Mouse (Mus musculus) intestine, postnatal 0 days (tissue): ENCODE results near the gene Ranbp2. TPM values are rescaled to one million over a fixed set of nuclear protein-coding genes. Genes with fewer than 3 reads are reported as not detected.

Experiments used
- ATAC-seq: fragments of 200-750 bp; cut with Nextera tagmentation; 2 replicates; pipeline ENCODE4 v1.8.0; 2017; ENCODE audit warnings: mild to moderate bottlenecking, moderate TSS enrichment, moderate library complexity
- H3K27ac ChIP-seq: fragments of 300-500 bp; sonication (generic); 2 replicates; pipeline ENCODE4 v1.5.1; 2014; ENCODE audit warnings: mild to moderate bottlenecking, low read depth, low read length, moderate library complexity
- H3K27me3 ChIP-seq: fragments of 300-500 bp; sonication (generic); replicated peaks from 2 replicates; pipeline ENCODE4 v1.6.1; 2014; ENCODE audit warnings: low read length, mixed read lengths; ENCODE audit not compliant: control insufficient read depth, insufficient read depth
- H3K36me3 ChIP-seq: fragments of 300-500 bp; sonication (generic); 2 replicates; pipeline ENCODE4 v1.6.1; 2014; ENCODE audit warnings: mild to moderate bottlenecking, moderate library complexity; ENCODE audit not compliant: control insufficient read depth, insufficient read depth
- H3K4me1 ChIP-seq: fragments of 300-500 bp; sonication (generic); replicated peaks from 2 replicates; pipeline ENCODE4 v1.6.1; 2014; ENCODE audit warnings: antibody characterized with exemption, low read length, mixed read lengths; ENCODE audit not compliant: control insufficient read depth, insufficient read depth
- H3K4me2 ChIP-seq: fragments of 300-500 bp; sonication (generic); replicated peaks from 2 replicates; pipeline ENCODE4 v1.6.1; 2014; ENCODE audit warnings: low read depth, mild to moderate bottlenecking, moderate library complexity
- H3K4me3 ChIP-seq: fragments of 300-500 bp; sonication (generic); 2 replicates; pipeline ENCODE4 v1.5.1; 2014; ENCODE audit warnings: low read depth, low read length
- H3K9ac ChIP-seq: fragments of 300-500 bp; sonication (generic); 2 replicates; pipeline ENCODE4 v1.6.1; 2014; ENCODE audit warnings: mild to moderate bottlenecking, low read depth, low read length
- H3K9me3 ChIP-seq: fragments of 300-500 bp; sonication (generic); 2 replicates; pipeline ENCODE4 v1.6.1; 2016; ENCODE audit warnings: mixed run types; ENCODE audit not compliant: control insufficient read depth
- CTCF ChIP-seq: sonication (generic); IDR thresholded peaks from 2 replicates; pipeline ENCODE4 v1.5.1; 2016; ENCODE audit warnings: low read depth, mild to moderate bottlenecking, control low read depth, antibody characterized with exemption, moderate library complexity
- WGBS: fragments of 180-500 bp; shearing (Covaris S2); extraction: QIAGEN DNeasy Blood & Tissue Kit; methylation state at CpG from one replicate; pipeline ENCODE4 v1.1.7; 2014; 5-methylcytosine and 5-hydroxymethylcytosine counted together
- polyA plus RNA-seq: library from polyadenylated mRNA; unstranded; fragments of >200 nt; fragmentation: Nextera tagmentation; extraction: Ambion mirVana; gene quantifications from 2 replicates; pipeline ENCODE4 v1.2.1, GENCODE M21; 2015

Ranbp2 gene
- polyA plus RNA-seq, result 8.0 and 9.0 TPM in 2 replicates

GRCm38 (mm10) chr10:58446384-58447279, at the start of gene Ranbp2:
Gene Ranbp2 (plus strand): TSS chr10:58446920.
- Histone ChIP-seq H3K4me2 (peak within 1 kb of the TSS; percentile 64), H3K9me3 (no peaks in the 10 kb centered on the region), H3K4me1 (no peaks in the 10 kb centered on the region), H3K27ac (peak within 1 kb of the TSS; percentile 99), H3K4me3 (peak within 1 kb of the TSS; percentile 98), H3K9ac (peak within 1 kb of the TSS; percentile 97), H3K36me3 (no peaks in the 10 kb centered on the region), H3K27me3 (no peaks in the 10 kb centered on the region)
- peak; percentile 45; the same call in 1 of the 2 replicates for TF ChIP-seq CTCF
- ATAC-seq, result peak; percentile 99
- WGBS, result under 1% methylated on average over 84 of the region's 91 CpGs

- Histone ChIP-seq H3K9ac (no peak overlapping the region), H3K27ac (no peak overlapping the region), H3K36me3 (peaks cover 20% of the 10 kb centered on the region), H3K4me3 (no peak overlapping the region), H3K4me1 (peaks cover 3% of the 10 kb centered on the region; the same call in 1 of the 2 replicates), H3K4me2 (no peak overlapping the region), H3K27me3 (no peaks in the 10 kb centered on the region), H3K9me3 (no peaks in the 10 kb centered on the region)
- TF ChIP-seq CTCF, result no peak
- ATAC-seq, result no peak
- WGBS, result 93% methylated on average over 8 of the region's 8 CpGs
Measured at GRCm38 (mm10) chr10:58398941-58399340, 47.8 kb upstream of the Ranbp2 start.

GRCm38 (mm10) chr10:58401838-58402237, 44.9 kb upstream of the Ranbp2 start:
- no peak overlapping the region for H3K4me2 ChIP-seq
- WGBS, result 75% methylated on average over 3 of the region's 3 CpGs

GRCm38 (mm10) chr10:58404639-58405038, 42.1 kb upstream of the Ranbp2 start:
- Histone ChIP-seq H3K36me3 (peaks cover 27% of the 10 kb centered on the region), H3K4me1 (no peaks in the 10 kb centered on the region; the same call in none of the 2 replicates), H3K4me3 (no peak overlapping the region), H3K27ac (no peak overlapping the region), H3K9me3 (no peaks in the 10 kb centered on the region), H3K27me3 (no peaks in the 10 kb centered on the region), H3K4me2 (no peak overlapping the region), H3K9ac (no peak overlapping the region)
- WGBS, result 82% methylated on average over 6 of the region's 6 CpGs
- ATAC-seq, result no peak
- TF ChIP-seq CTCF, result no peak

More at GRCm38 (mm10) chr10:58401838-58402237, 44.9 kb upstream of the Ranbp2 start:
- Histone ChIP-seq H3K9ac (no peak overlapping the region), H3K4me3 (no peak overlapping the region), H3K4me1 (no peaks in the 10 kb centered on the region; the same call in none of the 2 replicates), H3K27ac (no peak overlapping the region), H3K9me3 (no peaks in the 10 kb centered on the region), H3K36me3 (peaks cover 25% of the 10 kb centered on the region), H3K27me3 (no peaks in the 10 kb centered on the region)
- no peak for ATAC-seq
- no peak for TF ChIP-seq CTCF

GRCm38 (mm10) chr10:58405285-58405948, 41.3 kb upstream of the Ranbp2 start:
- H3K27me3 ChIP-seq, result no peaks in the 10 kb centered on the region

GRCm38 (mm10) chr10:58405949-58406305, 40.8 kb upstream of the Ranbp2 start:
- no peaks in the 10 kb centered on the region; the same call in none of the 2 replicates for H3K4me1 ChIP-seq
- H3K4me3 ChIP-seq, result no peak overlapping the region
- H3K4me2 ChIP-seq, result 0 out of 2 replicates have a peak overlapping the region, but pooled peaks have one; percentile 17
- H3K27ac ChIP-seq, result peak overlapping the region; percentile 72
- no peak overlapping the region for H3K9ac ChIP-seq
- H3K9me3 ChIP-seq, result no peaks in the 10 kb centered on the region
- ATAC-seq, result peak; percentile 66
- peak; percentile 58 for TF ChIP-seq CTCF
- no peaks in the 10 kb centered on the region for H3K27me3 ChIP-seq
- H3K36me3 ChIP-seq, result peaks cover 34% of the 10 kb centered on the region
- 64% methylated on average over 2 of the region's 2 CpGs for WGBS

More at GRCm38 (mm10) chr10:58405285-58405948, 41.3 kb upstream of the Ranbp2 start:
- Histone ChIP-seq H3K4me1 (no peaks in the 10 kb centered on the region; the same call in none of the 2 replicates), H3K27ac (peak overlapping the region; percentile 72), H3K4me3 (no peak overlapping the region), H3K4me2 (0 out of 2 replicates have a peak overlapping the region, but pooled peaks have one; percentile 17), H3K9me3 (no peaks in the 10 kb centered on the region), H3K36me3 (peaks cover 34% of the 10 kb centered on the region), H3K9ac (no peak overlapping the region)
- WGBS, result 53% methylated on average over 4 of the region's 4 CpGs
- ATAC-seq, result peak; percentile 53
- no peak for TF ChIP-seq CTCF
